In the genomic region with DNA sequence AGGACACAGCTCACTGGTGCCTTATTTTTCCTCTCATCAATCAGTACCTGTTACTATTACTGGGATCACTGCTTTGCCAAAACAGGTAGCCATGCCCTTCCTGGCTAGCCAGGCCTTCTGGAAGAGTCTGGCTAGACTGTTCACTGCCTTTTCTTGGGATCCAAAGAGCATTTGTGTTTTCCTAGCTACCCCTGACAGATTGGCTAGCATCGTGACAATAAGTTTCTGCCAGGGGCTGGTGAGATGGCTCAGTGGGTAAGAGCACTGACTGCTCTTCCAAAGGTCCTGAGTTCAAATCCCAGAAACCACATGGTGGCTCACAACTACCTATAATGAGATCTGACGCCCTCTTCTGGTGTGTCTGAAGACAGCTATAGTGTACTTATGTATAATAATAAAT, we compare ENCODE assay signal across 2 mouse cellular contexts. TPM values are rescaled to one million over a fixed set of nuclear protein-coding genes. Genes with fewer than 3 reads are reported as not detected.
"Had no signal": no experiment of that assay in that cellular context is flagged by ENCODE, and none has a peak within 500 bp of the region (broad histone marks: within the 10 kb centered on the region; RNA-seq: fewer than 3 reads in every experiment).

No protein-coding gene starts in this region.

RNA-seq across cellular contexts. Expression of a gene that starts 7.9 kb away (rescaled TPM):
- total RNA-seq: neutrophil, adult 5-6 weeks had no signal

RNA-seq across cellular contexts. Expression of a gene that starts 36.2 kb away (rescaled TPM):
- polyA plus RNA-seq: testis, adult 2 months had no signal
